Mouse (Mus musculus): ENCODE measurements around the gene Prkca. TPM values are rescaled to one million over a fixed set of nuclear protein-coding genes. Genes with fewer than 3 reads are reported as not detected.
A peak's percentile ranks its signal among the peaks of the same experiment; 100 is the strongest.

Gene Prkca
- total RNA-seq, 2 experiments from 2014 or later: 35.5 to 36.3 TPM

GRCm38 (mm10) chr11:108260775-108261517 lies 82.8 kb downstream of the Prkca start:
- DNase-seq: no peak

- DNase-seq: peak; percentile 62 to 78
These were observed 84.3 kb downstream of the Prkca start for GRCm38 (mm10) chr11:108259391-108259790.

GRCm38 (mm10) chr11:108258811-108259266 lies 84.9 kb downstream of the Prkca start:
- DNase-seq: peak; percentile 76

- DNase-seq: peak in 1 of 2 experiments; percentile 34
These were observed 85.8 kb downstream of the Prkca start for GRCm38 (mm10) chr11:108257921-108258320.

- no peak for DNase-seq
These were observed 89.0 kb downstream of the Prkca start for GRCm38 (mm10) chr11:108254681-108255080.

- no peak for DNase-seq
These were observed 91.6 kb downstream of the Prkca start for GRCm38 (mm10) chr11:108251924-108252775.

GRCm38 (mm10) chr11:108250829-108251637 lies 92.7 kb downstream of the Prkca start:
- no peak for DNase-seq

GRCm38 (mm10) chr11:108250146-108250635 lies 93.5 kb downstream of the Prkca start:
- no peak for DNase-seq

GRCm38 (mm10) chr11:108249487-108249886 lies 94.2 kb downstream of the Prkca start:
- DNase-seq: no peak

- DNase-seq: no peak
These were observed 94.7 kb downstream of the Prkca start for GRCm38 (mm10) chr11:108249047-108249403.

- DNase-seq: peak; percentile 48 to 50
These were observed 95.3 kb downstream of the Prkca start for GRCm38 (mm10) chr11:108248218-108249046.

GRCm38 (mm10) chr11:108247121-108247863 lies 96.4 kb downstream of the Prkca start:
- DNase-seq: no peak

- no peak for DNase-seq
These were observed 97.4 kb downstream of the Prkca start for GRCm38 (mm10) chr11:108246267-108246702.

GRCm38 (mm10) chr11:108244241-108244640 lies 99.5 kb downstream of the Prkca start:
- no peak for DNase-seq

GRCm38 (mm10) chr11:108243633-108244032 lies 100.1 kb downstream of the Prkca start:
- DNase-seq: no peak

GRCm38 (mm10) chr11:108240924-108241498 lies 102.7 kb downstream of the Prkca start:
- no peak for DNase-seq

- DNase-seq: no peak
These were observed 104.6 kb downstream of the Prkca start for GRCm38 (mm10) chr11:108239173-108239572.

- DNase-seq: no peak
These were observed 106.8 kb downstream of the Prkca start for GRCm38 (mm10) chr11:108236754-108237428.

GRCm38 (mm10) chr11:108236195-108236594 lies 107.5 kb downstream of the Prkca start:
- DNase-seq: no peak
